Mouse (Mus musculus) erythroblast, embryonic 14.5 days (primary cell): ENCODE data around the gene Esyt1.
"Not testable (repeated sequence)": the region's sequence is repeated elsewhere in the genome, so short reads cannot be mapped to it uniquely, and the experiment has no call there.

ENCODE experiments used
- GATA1 ChIP-seq: IDR thresholded peaks from 2 replicates; pipeline ENCODE4 v1.6.1; 2012; ENCODE audit warnings: low read length, inconsistent platforms, mixed read lengths
- TAL1 ChIP-seq: IDR thresholded peaks from 3 replicates; pipeline ENCODE4 v1.6.1; 2012; ENCODE audit warnings: low read length, inconsistent platforms, mixed read lengths

GRCm38 (mm10) chr10:128550144-128550823, 24.6 kb upstream of the Esyt1 start:
- TF ChIP-seq GATA1, TAL1: not testable (repeated sequence)
